Mouse (Mus musculus) kidney, embryonic 14.5 days (tissue): Measurements from ENCODE around the gene Gm10300. TPM values are rescaled to one million over a fixed set of nuclear protein-coding genes. Genes with fewer than 3 reads are reported as not detected.

Experiments used
- ATAC-seq: fragments of 200-750 bp; cut with Nextera tagmentation; 2 replicates; pipeline ENCODE4 v1.8.0; 2017; ENCODE audit warnings: moderate number of reproducible peaks, mild to moderate bottlenecking, moderate TSS enrichment, moderate library complexity; ENCODE audit not compliant: low FRiP score, low TSS enrichment
- H3K27ac ChIP-seq: fragments of 300-500 bp; sonication (generic); 2 replicates; pipeline ENCODE4 v1.5.1; 2014; ENCODE audit warnings: low read depth, mild to moderate bottlenecking, low read length, moderate library complexity, mixed read lengths
- H3K27me3 ChIP-seq: fragments of 300-500 bp; sonication (generic); 2 replicates; pipeline ENCODE4 v1.6.1; 2014; ENCODE audit warnings: mild to moderate bottlenecking, low read length; ENCODE audit not compliant: control insufficient read depth, insufficient read depth
- H3K36me3 ChIP-seq: fragments of 300-500 bp; sonication (generic); 2 replicates; pipeline ENCODE4 v1.6.1; 2014; ENCODE audit warnings: low read length, mixed read lengths; ENCODE audit not compliant: control insufficient read depth, insufficient read depth
- H3K4me1 ChIP-seq: fragments of 300-500 bp; sonication (generic); 2 replicates; pipeline ENCODE4 v1.6.1; 2014; ENCODE audit warnings: low read length, mixed read lengths; ENCODE audit not compliant: control insufficient read depth, insufficient read depth
- H3K4me2 ChIP-seq: fragments of 300-500 bp; sonication (generic); replicated peaks from 2 replicates; pipeline ENCODE4 v1.6.1; 2014; ENCODE audit warnings: low read depth, mild to moderate bottlenecking, low read length
- H3K4me3 ChIP-seq: fragments of 300-500 bp; sonication (generic); 2 replicates; pipeline ENCODE4 v1.5.1; 2014; ENCODE audit warnings: mild to moderate bottlenecking, low read length
- H3K9ac ChIP-seq: fragments of 300-500 bp; sonication (generic); 2 replicates; pipeline ENCODE4 v1.6.1; 2014; ENCODE audit warnings: low read depth, mild to moderate bottlenecking, low read length, moderate library complexity
- H3K9me3 ChIP-seq: fragments of 300-500 bp; sonication (generic); 2 replicates; pipeline ENCODE4 v1.6.1; 2016; ENCODE audit warnings: low read length; ENCODE audit not compliant: control insufficient read depth
- WGBS: fragments of 180-500 bp; shearing (Covaris S2); extraction: QIAGEN DNeasy Blood & Tissue Kit; methylation state at CpG from one replicate; pipeline ENCODE4 v1.1.7; 2014; 5-methylcytosine and 5-hydroxymethylcytosine counted together
- polyA plus RNA-seq: library from polyadenylated mRNA; unstranded; fragments of >200 nt; fragmentation: Nextera tagmentation; extraction: Ambion mirVana; gene quantifications from 2 replicates; pipeline ENCODE4 v1.2.1, GENCODE M21; 2014

The Gm10300 gene
- polyA plus RNA-seq, 1 experiment from 2014 or later: not detected

DNA sequence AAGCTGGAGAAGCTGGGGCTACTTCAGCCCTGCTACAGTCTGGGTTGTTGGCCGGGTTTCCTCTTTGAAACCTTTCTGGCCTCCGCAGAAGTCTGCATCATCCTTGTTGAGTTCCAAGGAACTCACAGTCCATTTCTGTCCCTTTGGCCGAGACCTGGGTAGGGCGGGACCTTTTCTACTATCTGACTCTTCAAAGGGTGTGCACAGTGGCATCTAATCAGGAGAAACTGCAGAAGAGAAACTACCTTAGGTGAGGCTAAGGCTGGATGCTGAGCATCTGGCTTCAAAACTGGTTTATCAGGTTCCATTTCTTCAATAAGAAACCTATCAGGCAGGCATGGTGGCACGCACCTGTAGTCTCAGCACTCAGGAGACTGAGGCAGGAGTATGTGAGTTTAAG lies 9.9 kb upstream of the Gm10300 start:
- peaks cover 6% of the 10 kb centered on the region; the same call in 1 of the 2 replicates for H3K4me1 ChIP-seq
- WGBS: 88% methylated on average over 5 of the region's 5 CpGs
- no peak overlapping the region for H3K4me2 ChIP-seq
- no peak overlapping the region for H3K27ac ChIP-seq
- H3K36me3 ChIP-seq: no peaks in the 10 kb centered on the region
- H3K9ac ChIP-seq: no peak overlapping the region
- H3K27me3 ChIP-seq: no peaks in the 10 kb centered on the region
- no peak overlapping the region for H3K4me3 ChIP-seq
- ATAC-seq: no peak
- H3K9me3 ChIP-seq: no peaks in the 10 kb centered on the region

- H3K27ac ChIP-seq: no peak overlapping the region
- no peak overlapping the region for H3K4me2 ChIP-seq
- no peak overlapping the region for H3K9ac ChIP-seq
- H3K9me3 ChIP-seq: no peaks in the 10 kb centered on the region
- no peaks in the 10 kb centered on the region for H3K36me3 ChIP-seq
- peaks cover 6% of the 10 kb centered on the region; the same call in 1 of the 2 replicates for H3K4me1 ChIP-seq
- no peak for ATAC-seq
- no peaks in the 10 kb centered on the region for H3K27me3 ChIP-seq
- H3K4me3 ChIP-seq: no peak overlapping the region
- WGBS: 70% methylated on average over 3 of the region's 3 CpGs
These were observed 8.9 kb upstream of the Gm10300 start for GRCm38 (mm10) chr4:132065578-132065977.

DNA sequence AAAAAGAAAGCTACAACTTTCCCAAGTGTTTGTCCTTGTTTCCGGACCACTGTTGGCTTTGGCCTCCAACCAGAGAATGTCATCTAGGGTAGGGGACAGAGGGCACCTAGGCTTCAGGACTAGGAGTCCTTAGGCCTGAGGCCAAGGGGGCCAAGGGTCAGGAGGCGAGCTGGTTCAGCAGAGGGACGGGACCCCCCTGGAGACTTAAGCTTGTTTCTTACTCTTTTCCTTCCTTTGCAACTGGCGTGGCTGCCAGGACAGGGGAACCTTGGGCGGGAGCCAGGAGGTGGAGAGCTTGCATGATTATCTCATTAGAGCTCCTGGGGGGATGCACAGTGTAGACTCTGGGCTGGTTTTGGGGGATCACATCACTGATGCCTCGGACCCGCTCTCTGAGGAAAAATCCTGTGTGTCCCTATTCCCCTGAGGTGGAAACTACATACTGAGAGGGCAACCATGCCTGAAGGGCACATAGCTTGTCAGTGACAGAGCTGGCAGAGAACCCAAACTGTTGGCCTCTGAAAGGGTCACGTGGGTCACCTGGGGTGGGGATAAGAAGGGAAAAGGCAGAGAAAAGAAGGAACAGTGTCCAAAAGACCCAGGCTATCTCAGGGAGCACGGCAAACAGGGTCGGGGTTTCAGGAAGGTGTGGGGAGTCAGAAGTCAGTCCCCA lies 8.3 kb upstream of the Gm10300 start:
- Histone ChIP-seq H3K4me1 (peaks cover 6% of the 10 kb centered on the region; the same call in 1 of the 2 replicates), H3K4me3 (no peak overlapping the region), H3K36me3 (no peaks in the 10 kb centered on the region), H3K9me3 (no peaks in the 10 kb centered on the region), H3K9ac (no peak overlapping the region), H3K27ac (no peak overlapping the region), H3K4me2 (no peak overlapping the region), H3K27me3 (no peaks in the 10 kb centered on the region)
- ATAC-seq: no peak
- WGBS: 61% methylated on average over 10 of the region's 10 CpGs

- H3K4me3 ChIP-seq: no peak overlapping the region
- no peaks in the 10 kb centered on the region for H3K9me3 ChIP-seq
- WGBS: 86% methylated on average over 14 of the region's 14 CpGs
- no peak overlapping the region for H3K27ac ChIP-seq
- H3K4me1 ChIP-seq: peaks cover 6% of the 10 kb centered on the region; the same call in 1 of the 2 replicates
- no peaks in the 10 kb centered on the region for H3K27me3 ChIP-seq
- H3K36me3 ChIP-seq: no peaks in the 10 kb centered on the region
- no peak overlapping the region for H3K4me2 ChIP-seq
- H3K9ac ChIP-seq: no peak overlapping the region
- ATAC-seq: no peak
These were observed 7.2 kb upstream of the Gm10300 start for GRCm38 (mm10) chr4:132067112-132067937.

- Histone ChIP-seq H3K9ac (no peak overlapping the region), H3K9me3 (no peaks in the 10 kb centered on the region), H3K4me1 (peaks cover 6% of the 10 kb centered on the region; the same call in 1 of the 2 replicates), H3K27ac (no peak overlapping the region), H3K4me2 (no peak overlapping the region), H3K27me3 (no peaks in the 10 kb centered on the region; the same call in 1 of the 2 replicates), H3K36me3 (no peaks in the 10 kb centered on the region), H3K4me3 (no peak overlapping the region)
- WGBS: 70% methylated on average over 2 of the region's 2 CpGs
- ATAC-seq: no peak
These were observed 6.6 kb upstream of the Gm10300 start for GRCm38 (mm10) chr4:132067938-132068235.

DNA sequence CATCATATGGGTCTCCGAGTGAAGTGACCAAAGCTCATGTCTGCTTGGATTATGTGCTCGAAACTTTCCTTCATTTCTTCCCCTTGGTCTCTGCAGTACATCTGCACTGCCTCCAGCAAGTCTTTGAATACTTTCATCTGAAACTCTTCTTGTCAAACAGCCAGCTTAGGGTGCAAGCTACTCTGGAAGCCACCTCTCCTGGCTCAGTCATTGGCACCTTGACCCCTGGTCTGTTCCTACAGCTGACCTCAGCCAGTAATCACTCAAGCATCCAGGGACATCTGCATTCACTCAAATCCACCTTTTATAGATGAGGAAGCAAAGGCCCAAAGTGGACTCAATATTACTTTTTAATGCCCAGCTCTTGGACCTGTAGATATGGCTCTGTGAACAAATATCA lies 2.8 kb upstream of the Gm10300 start:
- no peak for ATAC-seq
- Histone ChIP-seq H3K4me2 (no peak overlapping the region), H3K4me1 (no peaks in the 10 kb centered on the region), H3K27me3 (peaks cover 3% of the 10 kb centered on the region; the same call in 1 of the 2 replicates), H3K36me3 (no peaks in the 10 kb centered on the region), H3K9ac (no peak overlapping the region), H3K9me3 (no peaks in the 10 kb centered on the region), H3K4me3 (no peak overlapping the region), H3K27ac (no peak overlapping the region)
- 89% methylated on average over 2 of the region's 2 CpGs for WGBS

- Histone ChIP-seq H3K4me2 (no peak overlapping the region), H3K4me3 (no peak overlapping the region), H3K27ac (no peak overlapping the region), H3K4me1 (0 out of 2 replicates have a peak, but pooled peaks cover 3% of the 10 kb centered on the region), H3K9ac (no peak overlapping the region), H3K36me3 (no peaks in the 10 kb centered on the region), H3K9me3 (no peaks in the 10 kb centered on the region), H3K27me3 (peaks cover 3% of the 10 kb centered on the region; the same call in 1 of the 2 replicates)
- no peak for ATAC-seq
- 77% methylated on average over 3 of the region's 3 CpGs for whole genome bisulfite sequencing
These were observed 2.3 kb upstream of the Gm10300 start for GRCm38 (mm10) chr4:132072156-132072555.

DNA sequence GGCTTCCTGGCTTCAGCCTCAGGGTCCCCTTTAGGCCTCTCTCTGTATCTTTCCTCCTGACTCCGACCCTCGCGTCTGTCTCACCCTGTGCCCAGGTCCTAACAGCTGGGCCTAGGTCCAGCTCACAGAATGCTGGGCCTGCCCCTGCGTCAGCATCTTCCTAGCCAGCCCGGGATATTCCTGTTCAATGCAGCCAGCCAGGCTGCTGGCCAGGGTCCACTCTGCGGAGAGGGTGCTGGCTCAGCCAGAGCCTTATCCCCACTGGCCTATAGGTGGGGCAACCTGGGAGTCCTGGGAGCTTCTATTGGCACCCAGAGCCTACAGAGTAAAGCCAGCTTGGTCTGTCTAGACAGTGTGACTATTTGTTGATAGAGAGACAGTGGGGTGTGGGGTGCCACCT lies 1.6 kb upstream of the Gm10300 start:
- Histone ChIP-seq H3K4me3 (no peak overlapping the region), H3K9me3 (no peaks in the 10 kb centered on the region)
- no peak for ATAC-seq

More for the DNA sequence above, 1.6 kb upstream of the Gm10300 start:
- 0 out of 2 replicates have a peak, but pooled peaks cover 4% of the 10 kb centered on the region for H3K4me1 ChIP-seq
- 81% methylated on average over 6 of the region's 6 CpGs for WGBS
- no peak overlapping the region for H3K9ac ChIP-seq
- no peak overlapping the region for H3K4me2 ChIP-seq
- H3K27ac ChIP-seq: no peak overlapping the region
- peaks cover 3% of the 10 kb centered on the region; the same call in 1 of the 2 replicates for H3K27me3 ChIP-seq
- no peaks in the 10 kb centered on the region for H3K36me3 ChIP-seq
